Mouse (Mus musculus) MEL (cell line): ENCODE measurements at regions not wholly inside any gene's neighbourhood (a gene's known extent, or its start where the extent isn't known, plus 50 kb on each side); places are given as distances from the start of the nearest gene placed in this dataset.

Experiments used
- CTCF ChIP-seq, 3 experiments: IDR thresholded peaks in 2 of 3; conservative IDR thresholded peaks in 1 of 3; 2 replicates each; pipeline ENCODE4 v1.5.1; 2011 to 2012; ENCODE audit warnings: low read length in 3 of 3, low read depth in 2 of 3, mild to moderate bottlenecking in 2 of 3, improper control_type of control experiment in 1 of 3, inconsistent platforms in 1 of 3, mixed read lengths in 1 of 3, moderate library complexity in 1 of 3; ENCODE audit not compliant: control insufficient read depth in 1 of 3, insufficient read depth in 1 of 3, poor library complexity in 1 of 3, severe bottlenecking in 1 of 3
- MYB ChIP-seq: IDR thresholded peaks from 2 replicates; pipeline ENCODE4 v1.6.1; 2011; ENCODE audit warnings: mild to moderate bottlenecking, low read depth, low read length, improper control_type of control experiment
- POLR2A ChIP-seq, 2 experiments: IDR thresholded peaks; 2 replicates each; pipeline ENCODE4 v1.6.1; 2011 to 2012; ENCODE audit warnings: low read length in 2 of 2, mild to moderate bottlenecking in 2 of 2, control low read depth in 1 of 2, improper control_type of control experiment in 1 of 2, low read depth in 1 of 2, moderate library complexity in 1 of 2; ENCODE audit not compliant: control insufficient read depth in 1 of 2, insufficient read depth in 1 of 2, poor library complexity in 1 of 2
- POLR2AphosphoS5 ChIP-seq: IDR thresholded peaks from 2 replicates; pipeline ENCODE4 v1.6.1; 2012; ENCODE audit warnings: low read depth, borderline replicate concordance, mild to moderate bottlenecking, inconsistent platforms, low read length, moderate library complexity, mixed read lengths
- SMC3 ChIP-seq: IDR thresholded peaks from 2 replicates; pipeline ENCODE4 v1.6.1; 2011; ENCODE audit warnings: low read depth, low read length, improper control_type of control experiment

DNA sequence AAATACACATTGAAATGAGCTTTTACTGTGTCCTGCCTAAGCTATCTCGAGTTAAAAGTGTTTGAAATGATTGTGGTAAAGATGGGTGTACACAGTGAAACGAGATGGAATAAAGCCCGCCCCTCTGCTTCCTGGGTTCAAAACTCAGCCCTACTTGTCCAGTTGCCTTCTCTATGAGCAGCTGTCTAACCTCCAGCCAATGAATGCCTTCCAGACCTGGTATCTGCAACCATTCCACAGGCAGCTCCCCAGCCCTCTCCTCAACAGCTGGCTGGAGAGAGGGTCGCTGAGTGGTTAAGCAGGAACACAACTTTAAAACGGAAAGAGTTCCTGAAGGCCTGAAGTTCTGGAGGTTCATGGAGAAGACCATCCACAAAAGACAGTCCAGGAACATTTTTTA, 78.0 kb upstream of the Gm47985 start:
- TF ChIP-seq CTCF (IDR thresholded peaks at IDR 0.05 in 2 of 3, conservative IDR thresholded peaks at IDR 0.05 in 1 of 3; ENCODE audit: control insufficient read depth in 1 of 3, insufficient read depth in 1 of 3, low read depth in 2 of 3, low read length in 3 of 3, poor library complexity in 1 of 3, severe bottlenecking in 1 of 3) = no peak
- TF ChIP-seq POLR2AphosphoS5 = no peak
- TF ChIP-seq MYB = no peak
- no peak for TF ChIP-seq SMC3
- TF ChIP-seq POLR2A (IDR thresholded peaks at IDR 0.05; ENCODE audit: control insufficient read depth in 1 of 2, insufficient read depth in 1 of 2, low read depth in 1 of 2, low read length in 2 of 2, poor library complexity in 1 of 2) = no peak
